In genomic region chr7:24841009-24841408, GRCm38 (mm10) we compare ENCODE assay signal across 29 mouse cellular contexts. TPM values are rescaled to one million over a fixed set of nuclear protein-coding genes. Genes with fewer than 3 reads are reported as not detected.
DNase-seq lines count a peak whose midpoint lies in the region; ATAC-seq and TF ChIP-seq lines count a peak whose summit lies in the region.
"Had no signal": no experiment of that assay in that cellular context is flagged by ENCODE, and none has a peak within 500 bp of the region (broad histone marks: within the 10 kb centered on the region; RNA-seq: fewer than 3 reads in every experiment).

No protein-coding gene starts in this region.

- in situ Hi-C loops in Patski (cut with MboI; ENCODE audit: low pct_unique_long_range_greater_than_20kb) = no loop called here

- no peak for TF ChIP-seq CTCF in liver, postnatal 0 days (IDR thresholded peaks at IDR 0.05; ENCODE audit: low read depth)
- TF ChIP-seq CTCF in Patski (IDR thresholded peaks at IDR 0.05) = no peak

- CTCF ChIA-PET in Patski (lab: Charles Lee) = no interaction called here

- no peaks in the 10 kb centered on the region for H3K9me3 ChIP-seq in liver, postnatal 0 days (ENCODE audit: low read length)
- H3K9me3 ChIP-seq in liver, embryonic 11.5 days (ENCODE audit: control insufficient read depth, low read length) = no peaks in the 10 kb centered on the region
- H3K9me3 ChIP-seq: embryonic facial prominence, embryonic 10.5 days; embryonic facial prominence, embryonic 12.5 days; forebrain, embryonic 13.5 days; forebrain, embryonic 15.5 days; G1E had no signal

- H3ac ChIP-seq in myocyte (ENCODE audit: control insufficient read depth, insufficient read length) = no peak overlapping the region

- H3K79me2 ChIP-seq in myocyte (ENCODE audit: control insufficient read depth, insufficient read depth) = no peaks in the 10 kb centered on the region

- H3K27me3 ChIP-seq in liver, postnatal 0 days (ENCODE audit: insufficient read depth, low read length) = no peaks in the 10 kb centered on the region
- H3K27me3 ChIP-seq in liver, embryonic 11.5 days (replicated peaks; ENCODE audit: control insufficient read depth, insufficient read depth, low read length) = no peaks in the 10 kb centered on the region
- H3K27me3 ChIP-seq in Patski = peaks cover 6% of the 10 kb centered on the region
- H3K27me3 ChIP-seq in myocyte (ENCODE audit: control insufficient read depth, insufficient read depth, insufficient read length) = no peaks in the 10 kb centered on the region
- H3K27me3 ChIP-seq: CH12.LX; embryonic facial prominence, embryonic 12.5 days; forebrain, embryonic 13.5 days; forebrain, embryonic 15.5 days had no signal

- no peak overlapping the region for H3K9ac ChIP-seq in liver, postnatal 0 days (replicated peaks)
- H3K9ac ChIP-seq in liver, embryonic 11.5 days (ENCODE audit: low read depth, low read length) = no peak overlapping the region
- H3K9ac ChIP-seq: embryonic facial prominence, embryonic 12.5 days; forebrain, embryonic 13.5 days; forebrain, embryonic 15.5 days; forebrain, postnatal 0 days had no signal

- H3K27ac ChIP-seq in liver, postnatal 0 days (ENCODE audit: low read depth) = no peak overlapping the region
- no peak overlapping the region for H3K27ac ChIP-seq in liver, embryonic 11.5 days (ENCODE audit: low read depth, low read length)
- H3K27ac ChIP-seq: embryonic facial prominence, embryonic 10.5 days; embryonic facial prominence, embryonic 12.5 days; forebrain, embryonic 13.5 days; forebrain, embryonic 15.5 days had no signal

- ATAC-seq in liver, postnatal 0 days = peak; percentile 53
- ATAC-seq in liver, embryonic 11.5 days (replicated peaks; ENCODE audit: low FRiP score) = no peak
- ATAC-seq in Patski = peak; percentile 59
- ATAC-seq in activated CD4-positive, CD25-positive, alpha-beta regulatory T cell, adult 4 months = no peak
- ATAC-seq: CD4-positive, CD25-positive, alpha-beta regulatory T cell, adult 4 months; forebrain, embryonic 13.5 days; forebrain, embryonic 15.5 days; forebrain, postnatal 0 days had no signal

- TF ChIP-seq POLR2A in myocyte (IDR thresholded peaks at IDR 0.05; ENCODE audit: insufficient read length, low read depth) = no peak

- POLR2A ChIA-PET in Patski (lab: Charles Lee) = no interaction called here

- peaks cover 10% of the 10 kb centered on the region for H3K4me1 ChIP-seq in liver, postnatal 0 days (ENCODE audit: insufficient read depth)
- peaks cover 3% of the 10 kb centered on the region for H3K4me1 ChIP-seq in liver, embryonic 11.5 days (replicated peaks; ENCODE audit: control insufficient read depth, insufficient read depth, low read length)
- H3K4me1 ChIP-seq: embryonic facial prominence, embryonic 12.5 days; forebrain, embryonic 13.5 days had no signal

- no peak overlapping the region for H3K4me3 ChIP-seq in liver, postnatal 0 days (ENCODE audit: low read depth, low read length)
- H3K4me3 ChIP-seq in liver, embryonic 11.5 days (ENCODE audit: low read depth, low read length) = no peak overlapping the region
- no peak overlapping the region for H3K4me3 ChIP-seq in myocyte
- H3K4me3 ChIP-seq: embryonic facial prominence, embryonic 10.5 days; embryonic facial prominence, embryonic 12.5 days; forebrain, embryonic 13.5 days; forebrain, embryonic 15.5 days had no signal

- no peak for TF ChIP-seq EP300 in liver, postnatal 0 days (IDR thresholded peaks at IDR 0.05; ENCODE audit: low read depth)

- WGBS in liver, postnatal 0 days (ENCODE audit: insufficient replicate concordance) = 75% methylated on average over 4 of the region's 4 CpGs
- 70% methylated on average over 4 of the region's 4 CpGs for WGBS in liver, embryonic 11.5 days

- peak; percentile 72 for DNase-seq in heart, adult 11 months
- DNase-seq in heart, postnatal 14 days = no peak
- DNase-seq in liver, postnatal 0 days = no peak
- DNase-seq in liver, embryonic 11.5 days (ENCODE audit: low spot score) = no peak
- DNase-seq in Patski (ENCODE audit: low read depth, low spot score) = peak; percentile 33
- no peak for DNase-seq in c-Kit-positive CD71-positive TER-119-positive erythroid progenitor cells, embryonic 14.5 days (ENCODE audit: low spot score)
- DNase-seq: adrenal gland, adult 2 months; adrenal gland, postnatal 10 days; adrenal gland, postnatal 25 days; cerebellum, adult 11-12 months; cerebellum, adult 2 months; cerebellum, adult 9-10 months; cerebellum, postnatal 10 days; cerebellum, postnatal 25 days; forebrain, postnatal 0 days had no signal

- H3K4me2 ChIP-seq in liver, postnatal 0 days (ENCODE audit: low read depth, low read length) = no peak overlapping the region
- no peak overlapping the region for H3K4me2 ChIP-seq in liver, embryonic 11.5 days
- H3K4me2 ChIP-seq in myocyte (ENCODE audit: low read depth) = no peak overlapping the region
- H3K4me2 ChIP-seq: embryonic facial prominence, embryonic 12.5 days; forebrain, embryonic 13.5 days; forebrain, embryonic 15.5 days had no signal

- H3K36me3 ChIP-seq in liver, postnatal 0 days (replicated peaks; ENCODE audit: insufficient read depth, low read length) = no peaks in the 10 kb centered on the region
- H3K36me3 ChIP-seq in liver, embryonic 11.5 days (ENCODE audit: control insufficient read depth, insufficient read depth, low read length) = no peaks in the 10 kb centered on the region
- no peaks in the 10 kb centered on the region for H3K36me3 ChIP-seq in myocyte (ENCODE audit: control insufficient read depth, insufficient read depth)
- H3K36me3 ChIP-seq: embryonic facial prominence, embryonic 10.5 days; embryonic facial prominence, embryonic 12.5 days; forebrain, embryonic 15.5 days; G1E had no signal

- intact Hi-C loops in heart, postnatal 14 days (cut with DNase I) = no loop called here

TF ChIP-seq in myocyte, 11 proteins besides CTCF, POLR2A, EP300 and RAD21:
- TF ChIP-seq USF1 (IDR thresholded peaks at IDR 0.05; ENCODE audit: low read depth) (no peak), MYOD1 (IDR thresholded peaks at IDR 0.05; ENCODE audit: control insufficient read depth in 1 of 3, insufficient read length in 2 of 3, low read depth in 2 of 3) (peak; percentile 30 to 79 (median 75)), CEBPB (IDR thresholded peaks at IDR 0.05; ENCODE audit: insufficient read depth, poor library complexity, severe bottlenecking) (no peak), MYOG (IDR thresholded peaks at IDR 0.05; ENCODE audit: control insufficient read depth in 1 of 3, insufficient read depth in 1 of 3, insufficient read length in 2 of 3, low read depth in 2 of 3) (no peak)

RNA-seq across cellular contexts. Expression of gene Gm9844, which starts 21.0 kb away (rescaled TPM):
- not detected for total RNA-seq in heart, postnatal 14 days (2021)
- 1.6 and 2.7 TPM in 2 replicates for polyA plus RNA-seq in liver, postnatal 0 days (2015; fragmentation: Nextera tagmentation; extraction: Ambion mirVana)
- 5.0 and 5.8 TPM in 2 replicates for polyA plus RNA-seq in liver, embryonic 11.5 days (2014; fragmentation: Nextera tagmentation; extraction: Ambion mirVana)
- 1.6 TPM for polyA plus RNA-seq in Patski (2021)
- 79.9 TPM for polyA plus RNA-seq in myocyte (2012; fragmentation: generic; extraction: Trizol)
- 10 to 100 TPM; 17.0 to 65.7 TPM for polyA plus RNA-seq in activated CD4-positive, CD25-positive, alpha-beta regulatory T cell, adult 4 months (2017; shearing (Covaris generic))
- total RNA-seq: G1E had no signal
- polyA plus RNA-seq: adrenal gland, adult 2 months had no signal

RNA-seq across cellular contexts. Expression of gene Lypd4, which starts 28.7 kb away (rescaled TPM):
- not detected for total RNA-seq in heart, postnatal 14 days (2021)
- polyA plus RNA-seq in liver, postnatal 0 days (2015; fragmentation: Nextera tagmentation; extraction: Ambion mirVana) = not detected in 2 replicates
- not detected in 2 replicates for polyA plus RNA-seq in liver, embryonic 11.5 days (2014; fragmentation: Nextera tagmentation; extraction: Ambion mirVana)
- 0.10 TPM for polyA plus RNA-seq in Patski (2021)
- polyA plus RNA-seq in myocyte (2012; fragmentation: generic; extraction: Trizol) = not detected
- not detected for polyA plus RNA-seq in activated CD4-positive, CD25-positive, alpha-beta regulatory T cell, adult 4 months (2017; shearing (Covaris generic))
- total RNA-seq: adrenal gland, adult 2 months; adrenal gland, postnatal 10 days; adrenal gland, postnatal 25 days; adrenal gland, postnatal 4 days; CH12.LX; forebrain, postnatal 0 days had no signal
- polyA plus RNA-seq: adrenal gland, adult 2 months; brain, embryonic 14.5 days; CD4-positive, CD25-positive, alpha-beta regulatory T cell, adult 4 months; cerebellum, adult 2 months; cortical plate, adult 2 months; embryonic facial prominence, embryonic 10.5 days; embryonic facial prominence, embryonic 12.5 days; embryonic facial prominence, embryonic 14.5 days; forebrain, embryonic 11.5 days; forebrain, embryonic 13.5 days; forebrain, embryonic 15.5 days; forebrain, postnatal 0 days; G1E had no signal

RNA-seq across cellular contexts. Expression of gene Dmrtc2, which starts 28.8 kb away (rescaled TPM):
- total RNA-seq in heart, postnatal 14 days (2021) = not detected
- polyA plus RNA-seq in liver, postnatal 0 days (2015; fragmentation: Nextera tagmentation; extraction: Ambion mirVana) = not detected in 2 replicates
- not detected in 2 replicates for polyA plus RNA-seq in liver, embryonic 11.5 days (2014; fragmentation: Nextera tagmentation; extraction: Ambion mirVana)
- polyA plus RNA-seq in Patski (2021) (not detected), myocyte (2012; fragmentation: generic; extraction: Trizol) (not detected)
- polyA plus RNA-seq in activated CD4-positive, CD25-positive, alpha-beta regulatory T cell, adult 4 months (2017; shearing (Covaris generic)) = not detected
- total RNA-seq: adrenal gland, adult 2 months; adrenal gland, postnatal 10 days; adrenal gland, postnatal 25 days; CH12.LX; forebrain, postnatal 0 days; G1E had no signal
- polyA plus RNA-seq: adrenal gland, adult 2 months; CD4-positive, CD25-positive, alpha-beta regulatory T cell, adult 4 months; cerebellum, adult 2 months; cortical plate, adult 2 months; embryonic facial prominence, embryonic 10.5 days; embryonic facial prominence, embryonic 12.5 days; embryonic facial prominence, embryonic 14.5 days; forebrain, embryonic 11.5 days; forebrain, embryonic 15.5 days; G1E had no signal

RNA-seq across cellular contexts. Expression of gene Rps19, which starts 43.2 kb away (rescaled TPM):
- total RNA-seq in heart, postnatal 14 days (2021) = 100 to 1,000 TPM; 529 to 548 TPM
- 1,140 and 1,164 TPM in 2 replicates for polyA plus RNA-seq in liver, postnatal 0 days (2015; fragmentation: Nextera tagmentation; extraction: Ambion mirVana)
- polyA plus RNA-seq in liver, embryonic 11.5 days (2014; fragmentation: Nextera tagmentation; extraction: Ambion mirVana) = 2,415 and 2,620 TPM in 2 replicates
- polyA plus RNA-seq in Patski (2021) = 393 TPM
- polyA plus RNA-seq in myocyte (2012; fragmentation: generic; extraction: Trizol) = 1,912 TPM
- over 10,000 TPM; 11,194 to 11,919 TPM for polyA plus RNA-seq in activated CD4-positive, CD25-positive, alpha-beta regulatory T cell, adult 4 months (2017; shearing (Covaris generic))

RNA-seq across cellular contexts. Expression of gene Cd79a, which starts 56.2 kb away (rescaled TPM):
- 1 to 10 TPM; 1.3 to 1.5 TPM for total RNA-seq in heart, postnatal 14 days (2021)
- polyA plus RNA-seq in liver, postnatal 0 days (2015; fragmentation: Nextera tagmentation; extraction: Ambion mirVana) = 32.0 and 34.0 TPM in 2 replicates
- polyA plus RNA-seq in liver, embryonic 11.5 days (2014; fragmentation: Nextera tagmentation; extraction: Ambion mirVana) = 0.12 TPM in 1 of 2 replicates, not detected in the other
- polyA plus RNA-seq in Patski (2021) (not detected), myocyte (2012; fragmentation: generic; extraction: Trizol) (0.12 TPM)
- 10 to 100 TPM in 1 of 2 experiments, 1 to 10 TPM in 1; 1.7 to 22.3 TPM for polyA plus RNA-seq in activated CD4-positive, CD25-positive, alpha-beta regulatory T cell, adult 4 months (2017; shearing (Covaris generic))

Comparison
In these comparisons a context has a peak if more than half of its experiments do, and no peak if none do; other contexts are left out.
1. DNase-seq: peak in heart, adult 11 months (single experiment) and Patski (single experiment); none in heart, postnatal 14 days (0 of 2), liver, postnatal 0 days (single experiment), liver, embryonic 11.5 days (single experiment) and c-Kit-positive CD71-positive TER-119-positive erythroid progenitor cells, embryonic 14.5 days (single experiment).
2. ATAC-seq: peak in liver, postnatal 0 days (single experiment) and Patski (single experiment); none in liver, embryonic 11.5 days (single experiment) and activated CD4-positive, CD25-positive, alpha-beta regulatory T cell, adult 4 months (single experiment).